Mouse (Mus musculus) embryonic facial prominence, embryonic 15.5 days (tissue): ENCODE data around the gene Cela3b. TPM values are rescaled to one million over a fixed set of nuclear protein-coding genes. Genes with fewer than 3 reads are reported as not detected.

ENCODE experiments used
- ATAC-seq: fragments of 200-750 bp; cut with Nextera tagmentation; 2 replicates; pipeline ENCODE4 v1.8.0; 2017; ENCODE audit warnings: low read depth, moderate TSS enrichment; ENCODE audit not compliant: insufficient number of reproducible peaks, low FRiP score, low TSS enrichment
- H3K27ac ChIP-seq: fragments of 300-500 bp; sonication (generic); replicated peaks from 2 replicates; pipeline ENCODE4 v1.5.1; 2015; ENCODE audit warnings: mild to moderate bottlenecking, inconsistent platforms
- H3K27me3 ChIP-seq: fragments of 300-500 bp; sonication (generic); 2 replicates; pipeline ENCODE4 v1.6.1; 2015; ENCODE audit warnings: inconsistent platforms
- H3K36me3 ChIP-seq: fragments of 300-500 bp; sonication (generic); 2 replicates; pipeline ENCODE4 v1.6.1; 2015; ENCODE audit warnings: mild to moderate bottlenecking, inconsistent platforms
- H3K4me1 ChIP-seq: fragments of 300-500 bp; sonication (generic); 2 replicates; pipeline ENCODE4 v1.6.1; 2015; ENCODE audit warnings: inconsistent platforms
- H3K4me2 ChIP-seq: fragments of 300-500 bp; sonication (generic); replicated peaks from 2 replicates; pipeline ENCODE4 v1.6.1; 2015; ENCODE audit warnings: mild to moderate bottlenecking, inconsistent platforms
- H3K4me3 ChIP-seq: fragments of 300-500 bp; sonication (generic); replicated peaks from 2 replicates; pipeline ENCODE4 v1.5.1; 2015; ENCODE audit warnings: mild to moderate bottlenecking, inconsistent platforms
- H3K9ac ChIP-seq: fragments of 300-500 bp; sonication (generic); 2 replicates; pipeline ENCODE4 v1.6.1; 2015; ENCODE audit warnings: inconsistent platforms
- H3K9me3 ChIP-seq: fragments of 300-500 bp; sonication (generic); replicated peaks from 2 replicates; pipeline ENCODE4 v1.6.1; 2016; ENCODE audit warnings: inconsistent platforms
- WGBS: fragments of 180-500 bp; shearing (Covaris S2); methylation state at CpG from one replicate; pipeline ENCODE4 v1.1.7; 2015; 5-methylcytosine and 5-hydroxymethylcytosine counted together
- polyA plus RNA-seq: library from polyadenylated mRNA; unstranded; fragments of >200 nt; fragmentation: Nextera tagmentation; extraction: Ambion mirVana; gene quantifications from 2 replicates; pipeline ENCODE4 v1.2.1, GENCODE M21; 2015

The Cela3b gene
- not detected in 2 replicates for polyA plus RNA-seq

DNA sequence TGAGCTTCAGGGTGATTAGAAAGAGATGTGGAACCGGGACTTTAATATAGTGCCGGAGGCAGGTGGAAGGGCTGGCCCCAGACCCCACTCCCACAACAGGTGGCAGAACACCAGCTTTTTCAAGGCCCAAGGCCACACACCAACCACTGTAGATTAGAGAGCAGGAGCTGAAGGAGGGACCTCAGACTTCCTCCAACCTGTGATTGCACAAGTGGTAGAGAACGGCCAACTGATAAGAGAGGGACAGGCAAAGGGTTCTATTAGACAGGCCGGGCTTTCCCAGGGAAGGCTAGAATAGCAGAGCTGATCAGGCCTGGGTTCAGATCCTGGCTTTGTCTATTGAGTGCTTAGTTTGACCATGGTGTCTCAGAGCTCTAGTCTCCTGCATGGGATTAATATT is at the start of gene Cela3b:
Gene Cela3b (minus strand): TSS at position 39 of the 400 bp plus-strand sequence.
- H3K9me3 ChIP-seq = no peaks in the 10 kb centered on the region
- H3K27ac ChIP-seq = no peak within 1 kb of the TSS
- no peaks in the 10 kb centered on the region for H3K27me3 ChIP-seq
- no peaks in the 10 kb centered on the region for H3K4me1 ChIP-seq
- H3K4me2 ChIP-seq = no peak within 1 kb of the TSS
- WGBS = 89% methylated on average over 4 of the region's 4 CpGs
- H3K4me3 ChIP-seq = no peak within 1 kb of the TSS
- H3K36me3 ChIP-seq = no peaks in the 10 kb centered on the region
- H3K9ac ChIP-seq = no peak within 1 kb of the TSS
- ATAC-seq = no peak

DNA sequence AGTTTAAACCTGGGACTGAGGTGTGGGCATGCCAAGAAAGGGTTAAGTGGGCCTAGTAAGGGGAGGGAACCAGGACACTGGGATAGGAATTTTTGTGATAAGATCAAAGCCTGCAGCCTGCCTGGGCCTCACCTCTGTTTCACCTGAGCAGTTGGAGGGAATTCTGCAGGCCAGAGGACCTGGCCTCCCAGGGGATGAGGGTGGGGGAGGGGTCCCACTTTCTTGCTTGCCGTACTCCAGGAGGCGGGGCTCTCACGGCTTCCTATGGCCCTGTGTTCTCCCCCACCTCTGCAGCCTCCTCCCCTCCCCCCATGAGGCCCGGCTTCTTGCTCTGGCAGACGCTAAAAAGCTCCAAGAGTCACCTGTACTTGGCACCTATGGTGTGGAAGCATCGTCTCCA is 49.4 kb upstream of the Cela3b start:
- H3K4me3 ChIP-seq = no peak overlapping the region
- H3K4me1 ChIP-seq = peaks cover 91% of the 10 kb centered on the region
- no peaks in the 10 kb centered on the region for H3K36me3 ChIP-seq
- no peaks in the 10 kb centered on the region for H3K27me3 ChIP-seq
- no peak for ATAC-seq
- no peak overlapping the region for H3K27ac ChIP-seq
- no peak overlapping the region for H3K9ac ChIP-seq
- 19% methylated on average over 6 of the region's 6 CpGs for WGBS
- H3K4me2 ChIP-seq = no peak overlapping the region
- H3K9me3 ChIP-seq = no peaks in the 10 kb centered on the region

DNA sequence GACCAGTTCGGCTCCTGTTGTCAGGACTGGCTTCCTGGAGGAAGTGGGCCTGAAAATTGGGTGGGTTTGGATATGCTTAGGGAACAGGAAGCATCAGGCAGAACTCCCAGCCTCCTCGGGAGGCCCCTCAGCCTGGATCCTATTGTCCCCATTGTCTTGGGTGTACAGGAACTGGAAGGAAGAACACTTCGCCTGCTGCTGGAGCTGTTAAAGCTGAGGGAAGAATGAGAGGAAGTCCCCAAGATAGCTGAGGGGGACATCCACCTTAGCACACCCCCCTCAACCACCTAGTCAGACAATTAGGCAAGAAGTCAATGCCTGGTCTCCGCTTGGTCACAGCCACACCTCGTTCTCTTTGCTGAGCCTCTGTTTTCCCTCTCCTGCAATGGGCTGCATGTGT is 48.0 kb upstream of the Cela3b start:
- 61% methylated on average over 5 of the region's 5 CpGs for WGBS
- H3K4me1 ChIP-seq = peaks cover 93% of the 10 kb centered on the region
- no peaks in the 10 kb centered on the region for H3K36me3 ChIP-seq
- no peak overlapping the region for H3K9ac ChIP-seq
- H3K4me2 ChIP-seq = no peak overlapping the region
- no peak for ATAC-seq
- no peaks in the 10 kb centered on the region for H3K27me3 ChIP-seq
- no peak overlapping the region for H3K4me3 ChIP-seq
- no peaks in the 10 kb centered on the region for H3K9me3 ChIP-seq
- H3K27ac ChIP-seq = no peak overlapping the region; the same call in 1 of the 2 replicates

DNA sequence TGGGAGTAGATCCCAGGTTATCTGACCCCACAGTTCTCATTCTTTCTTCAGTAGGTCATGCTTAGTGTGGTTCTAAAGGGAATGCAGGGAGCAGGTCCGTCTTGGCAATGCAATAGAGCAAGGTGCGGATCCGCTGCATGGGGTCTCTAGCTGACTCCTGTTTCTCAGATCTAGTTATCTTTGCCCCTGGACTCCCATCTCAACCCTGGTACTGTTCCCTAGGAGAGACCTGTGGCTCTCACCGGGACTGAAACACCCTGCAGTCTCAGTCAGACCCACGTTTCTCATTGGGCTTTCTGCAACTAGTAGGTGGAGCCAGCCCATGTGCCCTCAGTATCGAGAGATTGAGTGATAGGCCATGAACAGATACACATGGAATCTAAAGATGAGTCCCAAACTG is 47.3 kb upstream of the Cela3b start:
- H3K9me3 ChIP-seq = no peaks in the 10 kb centered on the region
- H3K4me1 ChIP-seq = peaks cover 100% of the 10 kb centered on the region
- H3K4me2 ChIP-seq = no peak overlapping the region
- H3K36me3 ChIP-seq = no peaks in the 10 kb centered on the region
- H3K9ac ChIP-seq = no peak overlapping the region
- H3K27ac ChIP-seq = peak overlapping the region; percentile 74; the same call in 1 of the 2 replicates
- 54% methylated on average over 6 of the region's 6 CpGs for WGBS
- no peak for ATAC-seq
- no peaks in the 10 kb centered on the region for H3K27me3 ChIP-seq
- no peak overlapping the region for H3K4me3 ChIP-seq

DNA sequence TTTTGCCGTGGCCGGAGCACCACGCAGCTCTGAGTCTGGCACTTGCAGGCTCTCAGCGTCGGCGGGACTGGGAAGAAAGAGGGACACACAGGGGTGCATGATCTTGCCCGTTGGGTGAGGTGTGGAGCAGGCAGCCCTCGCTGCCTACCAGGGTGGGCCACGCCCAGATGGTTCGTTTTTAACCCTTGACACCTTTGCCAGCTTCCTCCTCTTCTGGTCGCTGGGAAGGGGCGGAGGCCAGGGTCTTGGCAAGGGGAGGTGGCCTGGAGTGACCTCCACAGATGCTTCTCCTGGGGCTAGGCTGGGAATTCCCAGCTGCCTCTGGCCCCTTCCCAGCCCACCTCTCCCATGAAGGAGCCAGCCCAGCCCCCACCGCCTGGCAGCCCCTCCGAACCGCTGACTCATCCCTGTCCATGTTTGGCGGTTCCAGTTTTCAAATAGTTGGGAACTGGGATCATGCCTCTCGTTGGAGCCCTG is 46.5 kb upstream of the Cela3b start:
- H3K4me3 ChIP-seq = peak overlapping the region; percentile 16
- no peaks in the 10 kb centered on the region for H3K36me3 ChIP-seq
- no peaks in the 10 kb centered on the region for H3K27me3 ChIP-seq
- H3K9me3 ChIP-seq = no peaks in the 10 kb centered on the region
- H3K4me2 ChIP-seq = peak overlapping the region; percentile 43
- ATAC-seq = peak; percentile 44; the same call in 1 of the 2 replicates
- H3K9ac ChIP-seq = no peak overlapping the region
- peaks cover 93% of the 10 kb centered on the region for H3K4me1 ChIP-seq
- WGBS = 16% methylated on average over 17 of the region's 17 CpGs
- peak overlapping the region; percentile 74 for H3K27ac ChIP-seq

DNA sequence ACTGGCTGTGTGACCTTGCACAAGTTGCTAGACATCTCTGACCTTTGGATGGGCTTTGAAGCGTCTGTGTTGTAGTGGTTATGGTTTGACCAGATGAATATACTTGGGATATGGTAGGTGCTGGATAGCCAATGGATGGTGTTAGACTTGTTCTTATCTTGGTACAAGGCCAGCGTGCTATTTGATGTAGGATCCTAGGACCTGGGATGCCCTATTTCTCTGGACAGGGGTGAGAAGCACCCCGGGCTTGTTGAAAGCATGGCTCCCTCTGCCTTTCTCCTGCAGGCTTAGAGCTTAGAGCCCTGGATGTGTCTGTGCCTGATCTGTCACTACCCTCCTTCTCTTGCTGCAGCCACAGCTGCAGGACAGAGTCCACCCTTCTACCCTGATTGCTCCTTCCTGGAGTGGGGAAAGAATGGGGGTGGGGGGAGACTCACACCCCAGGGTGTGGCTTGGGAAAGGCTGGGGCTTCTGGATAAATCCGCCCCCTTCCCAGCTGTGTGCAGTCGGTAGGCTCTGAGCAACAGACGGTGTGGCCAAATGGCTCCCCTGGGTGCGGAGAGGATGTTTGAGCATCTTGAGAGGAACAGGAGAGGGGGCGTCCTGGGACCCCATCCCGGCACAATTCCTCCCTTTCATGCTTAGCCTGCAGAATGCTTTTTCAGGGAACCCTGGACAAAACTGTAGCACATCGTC is 45.9 kb upstream of the Cela3b start:
- Histone ChIP-seq H3K4me1 (peaks cover 91% of the 10 kb centered on the region), H3K9ac (no peak overlapping the region), H3K27ac (peak overlapping the region; percentile 74), H3K4me2 (peak overlapping the region; percentile 43), H3K9me3 (no peaks in the 10 kb centered on the region), H3K27me3 (no peaks in the 10 kb centered on the region), H3K4me3 (peak overlapping the region; percentile 16), H3K36me3 (no peaks in the 10 kb centered on the region)
- peak; percentile 58 for ATAC-seq
- WGBS = 25% methylated on average over 10 of the region's 10 CpGs

DNA sequence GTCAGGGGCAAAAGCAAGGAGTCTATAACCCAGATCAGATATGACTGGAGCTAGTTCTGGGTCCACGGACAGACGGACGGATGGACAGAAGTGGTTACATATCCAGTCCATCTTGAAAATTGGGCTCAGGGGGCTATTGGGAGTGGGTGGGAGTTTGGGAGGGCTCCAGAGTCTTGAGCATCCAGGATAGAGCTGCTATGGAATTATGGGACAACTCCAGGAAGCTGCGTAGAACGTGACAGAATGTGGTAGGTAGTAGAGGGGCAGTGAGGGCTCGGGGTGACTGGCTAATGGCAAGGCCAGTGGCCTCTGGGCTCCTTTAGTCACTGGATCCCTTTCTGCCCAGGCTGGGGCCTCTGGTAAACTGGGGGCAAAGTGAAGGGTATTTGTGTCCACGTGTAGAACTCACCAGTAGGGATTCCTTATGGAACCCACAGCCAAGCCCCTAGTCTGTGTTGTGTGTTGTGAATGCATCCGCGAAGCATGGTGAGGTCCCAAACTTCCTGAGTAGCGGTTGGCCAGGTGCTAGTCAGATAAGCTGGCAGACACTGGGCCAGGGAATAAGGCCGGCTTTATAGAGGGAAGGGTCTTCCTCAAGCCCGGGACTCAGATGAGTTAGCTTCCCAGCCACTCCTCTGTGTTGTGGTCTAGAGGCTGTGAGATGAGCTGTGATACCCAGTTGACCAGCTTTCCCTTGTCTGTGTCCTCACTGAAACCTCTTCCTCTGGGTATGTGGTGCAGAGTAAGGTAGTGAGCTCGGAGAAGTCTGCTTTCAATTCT is 45.1 kb upstream of the Cela3b start:
- peak overlapping the region; percentile 43; the same call in 1 of the 2 replicates for H3K4me2 ChIP-seq
- H3K4me1 ChIP-seq = peaks cover 91% of the 10 kb centered on the region
- no peaks in the 10 kb centered on the region for H3K9me3 ChIP-seq
- no peak overlapping the region for H3K9ac ChIP-seq
- WGBS = 82% methylated on average over 13 of the region's 13 CpGs
- no peak overlapping the region for H3K4me3 ChIP-seq
- no peaks in the 10 kb centered on the region for H3K27me3 ChIP-seq
- H3K27ac ChIP-seq = peak overlapping the region; percentile 74
- ATAC-seq = no peak
- no peaks in the 10 kb centered on the region for H3K36me3 ChIP-seq

DNA sequence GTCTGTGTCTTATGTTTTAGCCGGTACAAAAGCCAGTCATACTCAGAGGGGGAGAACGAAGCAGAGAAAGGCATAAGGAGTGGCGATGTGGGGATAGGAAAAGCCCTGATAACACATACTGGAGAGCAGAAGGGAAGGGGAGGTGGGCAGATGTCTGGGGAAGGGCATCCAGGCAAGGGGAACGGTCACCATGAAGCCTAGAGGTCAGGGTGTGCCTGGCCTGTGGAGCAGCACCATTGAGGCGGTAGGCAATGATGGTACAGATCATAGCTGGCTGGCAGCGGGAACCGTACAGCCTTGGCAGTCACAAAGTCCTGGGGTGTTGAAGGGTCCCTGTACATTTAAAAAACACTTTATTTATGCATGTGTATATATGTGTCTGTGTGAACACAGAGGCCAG is 44.4 kb upstream of the Cela3b start:
- H3K9ac ChIP-seq = no peak overlapping the region
- WGBS = 90% methylated on average over 7 of the region's 7 CpGs

DNA sequence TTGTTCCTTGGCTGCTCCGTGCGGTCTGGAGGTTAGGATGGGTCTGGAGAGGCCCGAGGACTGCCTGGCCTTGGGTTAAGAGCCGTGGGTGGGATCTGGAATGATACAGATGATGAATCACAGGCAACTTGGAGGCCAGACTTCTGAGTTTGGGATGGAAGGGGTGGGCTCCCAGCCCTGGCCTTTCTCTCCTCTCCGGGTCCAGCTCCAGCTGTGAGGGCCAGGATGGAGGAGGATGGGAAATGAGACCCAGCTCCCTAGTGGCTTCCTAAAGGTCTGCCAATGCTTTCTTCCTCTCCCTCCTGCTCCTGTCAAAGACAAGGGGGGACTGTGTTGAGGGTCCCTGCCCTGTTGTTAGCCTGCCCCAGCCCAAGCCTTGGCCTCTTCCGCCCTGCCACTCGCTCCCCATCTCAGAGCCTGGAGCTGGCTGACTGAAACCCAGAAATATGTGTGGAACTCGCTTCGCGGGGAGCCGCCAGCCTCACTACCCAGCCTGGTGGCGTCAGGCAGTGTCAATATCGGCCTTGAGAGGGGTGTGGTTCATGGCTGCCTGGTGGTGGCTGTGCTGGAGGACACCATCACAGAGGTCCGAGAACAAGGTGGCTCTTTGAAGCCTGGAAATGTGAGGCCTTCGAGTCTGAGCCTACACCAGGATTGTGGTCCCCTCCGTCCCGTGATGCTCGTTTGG is 43.5 kb upstream of the Cela3b start:
- Histone ChIP-seq H3K9me3 (no peaks in the 10 kb centered on the region), H3K27me3 (no peaks in the 10 kb centered on the region), H3K27ac (peak overlapping the region; percentile 58), H3K9ac (no peak overlapping the region), H3K4me2 (0 out of 2 replicates have a peak overlapping the region, but pooled peaks have one; percentile 1), H3K36me3 (no peaks in the 10 kb centered on the region), H3K4me3 (no peak overlapping the region), H3K4me1 (peaks cover 88% of the 10 kb centered on the region)
- ATAC-seq = no peak
- WGBS = 45% methylated on average over 18 of the region's 18 CpGs

More for the DNA sequence above, 44.4 kb upstream of the Cela3b start:
- peaks cover 91% of the 10 kb centered on the region for H3K4me1 ChIP-seq
- no peaks in the 10 kb centered on the region for H3K9me3 ChIP-seq
- no peaks in the 10 kb centered on the region for H3K27me3 ChIP-seq
- H3K27ac ChIP-seq = 0 out of 2 replicates have a peak overlapping the region, but pooled peaks have one; percentile 58
- no peaks in the 10 kb centered on the region for H3K36me3 ChIP-seq
- no peak overlapping the region for H3K4me3 ChIP-seq
- no peak overlapping the region for H3K4me2 ChIP-seq
- ATAC-seq = no peak

DNA sequence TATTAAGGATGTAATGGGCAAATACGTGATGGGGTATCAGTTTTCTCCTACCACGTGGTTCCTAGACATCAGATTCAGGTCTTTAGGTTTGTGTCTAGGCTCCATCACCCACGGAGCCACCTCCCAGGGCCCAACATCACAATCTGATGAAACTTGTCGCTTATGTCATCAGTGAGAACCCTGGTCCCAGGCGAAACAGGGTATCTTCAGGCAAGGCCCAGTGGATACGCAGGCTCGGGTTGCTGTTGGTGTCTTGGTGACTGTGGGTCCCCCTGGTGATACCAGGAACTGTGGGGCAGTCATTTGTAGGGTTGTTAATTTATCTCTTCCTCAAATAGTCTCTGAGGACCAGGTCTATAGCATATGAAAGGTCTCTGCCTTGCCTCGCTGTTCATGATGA is 42.9 kb upstream of the Cela3b start:
- no peak overlapping the region for H3K9ac ChIP-seq

DNA sequence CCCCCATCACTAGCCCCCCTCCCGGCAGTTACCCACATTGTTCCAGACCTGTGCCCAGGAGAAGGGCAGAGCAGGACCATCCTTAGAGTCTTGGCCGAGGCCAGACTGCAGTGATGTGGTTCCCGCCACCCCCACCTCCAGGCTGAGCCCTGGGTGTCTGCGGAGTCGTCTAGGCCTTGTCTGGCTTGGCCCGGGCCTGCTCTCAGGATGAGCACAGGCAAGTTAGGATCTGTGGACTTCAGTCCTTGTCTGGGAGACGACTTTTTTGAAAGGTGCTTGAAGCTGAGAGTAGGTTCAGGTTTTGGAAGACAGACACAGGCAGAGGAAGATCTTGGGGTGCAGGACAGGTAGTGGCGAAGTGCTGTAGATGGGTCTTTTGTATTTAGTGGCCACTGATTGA is 41.0 kb upstream of the Cela3b start:
- ATAC-seq = no peak
- Histone ChIP-seq H3K27me3 (no peaks in the 10 kb centered on the region), H3K27ac (peak overlapping the region; percentile 90), H3K9ac (no peak overlapping the region), H3K4me1 (peaks cover 79% of the 10 kb centered on the region), H3K4me3 (peak overlapping the region; percentile 87), H3K4me2 (peak overlapping the region; percentile 65), H3K9me3 (no peaks in the 10 kb centered on the region), H3K36me3 (no peaks in the 10 kb centered on the region)
- WGBS = 58% methylated on average over 8 of the region's 8 CpGs

More for the DNA sequence above, 42.9 kb upstream of the Cela3b start:
- 76% methylated on average over 8 of the region's 8 CpGs for WGBS
- ATAC-seq = no peak
- Histone ChIP-seq H3K4me3 (no peak overlapping the region), H3K9me3 (no peaks in the 10 kb centered on the region), H3K4me1 (peaks cover 83% of the 10 kb centered on the region), H3K36me3 (no peaks in the 10 kb centered on the region), H3K27ac (peak overlapping the region; percentile 58), H3K4me2 (0 out of 2 replicates have a peak overlapping the region, but pooled peaks have one; percentile 1), H3K27me3 (no peaks in the 10 kb centered on the region)
